Mouse (Mus musculus) embryo, embryonic 10.5 days (tissue): ENCODE results near the gene Spaca3.

Experiments
- DNase-seq: peaks from one replicate; pipeline ENCODE4 v3.0.0-alpha.2; 2015; ENCODE audit warnings: low spot score

The Spaca3 gene

DNA sequence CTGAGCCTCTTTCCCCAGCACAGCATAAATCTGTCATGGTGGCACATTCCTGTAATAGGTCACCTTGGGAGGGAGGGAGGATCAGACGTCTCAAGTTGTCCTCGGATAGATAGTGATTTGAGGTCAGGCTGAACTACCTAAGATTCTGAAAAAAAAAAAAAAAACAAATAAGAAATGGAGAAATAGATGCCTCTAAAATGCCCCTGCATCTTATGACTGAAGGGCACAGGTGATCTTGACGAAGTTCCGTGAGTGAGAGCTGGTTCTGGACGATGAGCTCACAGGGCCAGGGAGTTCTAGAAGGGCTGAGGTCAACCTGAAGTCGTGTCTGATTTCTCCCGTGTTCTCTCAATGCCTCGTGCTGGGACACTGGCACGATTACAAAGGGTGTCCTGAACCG, at the start of gene Spaca3:
Gene Spaca3 (plus strand): TSS at position 301 of the 400 bp plus-strand sequence.
- DNase-seq = no peak

- DNase-seq = peak; percentile 48
Observed at GRCm38 (mm10) chr11:80808551-80809070, 49.6 kb upstream of the Spaca3 start.

GRCm38 (mm10) chr11:80809666-80809992, 48.5 kb upstream of the Spaca3 start:
- DNase-seq = peak; percentile 60

DNA sequence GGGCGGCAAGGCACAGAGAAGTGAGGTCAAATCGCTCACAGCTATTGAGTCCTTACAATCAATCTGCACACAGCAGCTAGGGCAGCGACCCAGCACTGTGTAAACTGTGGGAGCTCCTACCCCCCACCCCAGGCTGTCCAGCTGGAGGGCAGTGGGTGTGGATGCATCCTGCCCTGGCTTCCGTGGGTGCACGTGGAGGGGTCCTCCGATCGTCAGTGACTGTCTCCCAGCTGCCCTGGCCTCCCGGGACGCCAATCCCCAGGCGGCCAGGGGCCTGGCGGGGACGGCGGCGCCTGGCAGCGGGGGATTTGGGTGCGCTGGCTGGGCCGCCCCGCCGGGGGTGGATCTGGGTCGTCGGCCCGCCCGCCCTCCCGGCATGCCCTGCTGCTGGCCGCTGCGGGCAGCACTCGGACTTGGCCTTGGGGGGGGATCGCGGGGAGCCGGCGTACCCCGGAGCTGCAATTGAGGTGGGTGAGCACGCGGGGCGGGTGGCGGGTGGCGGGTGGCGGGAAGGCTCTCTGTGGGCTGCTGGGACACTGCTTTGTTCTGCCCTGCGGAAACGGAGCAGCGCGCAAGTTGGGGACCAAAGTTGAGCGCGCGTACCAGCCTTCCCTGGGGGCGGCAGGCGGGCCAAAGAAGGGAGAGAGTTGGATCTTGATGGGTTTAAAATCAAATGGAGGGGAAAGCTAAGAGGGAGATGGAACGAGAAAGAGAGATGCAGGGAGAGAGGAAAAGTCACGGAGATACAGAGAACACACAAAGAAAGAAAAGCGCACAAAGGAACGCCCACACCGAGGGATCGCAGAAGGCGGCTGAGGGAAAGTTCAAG, 48.0 kb upstream of the Spaca3 start, which contains the start of gene Tmem98:
Gene Tmem98 (plus strand): TSS at position 183 of the 829 bp plus-strand sequence.
- DNase-seq = peak; percentile 65

DNA sequence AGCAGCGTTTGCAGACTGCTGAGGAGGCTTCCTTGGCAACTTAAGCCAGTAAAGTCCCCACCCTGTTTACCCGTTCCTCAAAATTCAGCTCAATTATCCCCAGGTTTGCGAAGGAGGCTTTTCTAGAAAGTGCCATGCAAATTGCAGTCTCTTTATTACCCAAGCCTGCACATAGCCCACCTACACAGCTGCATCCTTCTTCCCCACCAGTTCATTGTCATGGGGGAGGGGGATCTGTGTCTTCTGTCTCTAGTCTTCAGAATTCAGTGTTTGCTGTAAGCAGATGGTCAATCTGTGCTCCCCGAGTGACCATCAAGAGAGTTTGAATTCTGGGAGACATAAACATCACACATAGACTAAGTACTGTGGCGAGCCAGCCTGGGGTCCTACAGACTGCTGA, 47.0 kb upstream of the Spaca3 start:
- DNase-seq = peak; percentile 52

GRCm38 (mm10) chr11:80815354-80815753, 42.8 kb upstream of the Spaca3 start:
- no peak for DNase-seq

- DNase-seq = peak; percentile 94
Observed at GRCm38 (mm10) chr11:80818060-80818697, 40.0 kb upstream of the Spaca3 start.

DNA sequence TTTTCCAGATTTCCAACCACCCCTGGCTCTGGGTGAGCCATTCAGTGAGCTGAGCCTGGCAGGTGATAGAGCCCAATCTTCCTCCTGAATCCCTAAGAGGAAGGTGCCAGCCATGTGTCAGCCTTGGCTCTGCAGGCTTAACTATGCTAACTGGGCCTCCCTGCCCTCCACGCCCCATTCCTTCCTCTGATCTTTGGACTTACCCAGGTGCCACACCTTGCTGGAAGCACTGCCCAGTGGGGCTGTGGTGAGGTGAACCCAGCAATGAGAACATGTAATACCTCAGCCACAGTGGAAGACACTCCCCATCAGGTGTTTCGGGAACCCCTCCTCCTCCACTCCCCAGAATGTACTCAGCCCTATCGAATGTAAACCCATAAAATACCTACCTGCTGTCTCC, 38.1 kb upstream of the Spaca3 start:
- DNase-seq = no peak

DNA sequence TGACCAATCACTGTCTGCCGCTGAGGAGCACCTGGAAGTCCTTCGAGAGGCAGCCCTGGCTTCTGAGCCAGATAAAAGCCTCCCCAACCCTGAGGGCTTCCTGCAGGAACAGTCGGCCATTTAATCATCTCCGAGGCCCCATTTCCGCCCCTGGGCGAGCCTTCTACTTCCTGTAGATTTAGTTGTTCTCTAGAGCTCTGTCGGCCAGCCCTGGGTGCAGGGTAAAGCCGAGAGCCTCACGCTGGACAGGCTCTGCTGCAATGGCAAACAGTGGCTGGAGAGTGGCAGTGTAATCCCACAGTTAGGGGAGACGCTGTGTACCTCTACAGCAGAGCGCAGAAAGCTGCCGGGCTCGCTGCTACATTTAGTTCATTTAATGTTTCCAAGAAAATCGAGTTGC, 36.9 kb upstream of the Spaca3 start:
- DNase-seq = peak; percentile 36

GRCm38 (mm10) chr11:80821794-80822193, 36.4 kb upstream of the Spaca3 start:
- DNase-seq = peak; percentile 32

DNA sequence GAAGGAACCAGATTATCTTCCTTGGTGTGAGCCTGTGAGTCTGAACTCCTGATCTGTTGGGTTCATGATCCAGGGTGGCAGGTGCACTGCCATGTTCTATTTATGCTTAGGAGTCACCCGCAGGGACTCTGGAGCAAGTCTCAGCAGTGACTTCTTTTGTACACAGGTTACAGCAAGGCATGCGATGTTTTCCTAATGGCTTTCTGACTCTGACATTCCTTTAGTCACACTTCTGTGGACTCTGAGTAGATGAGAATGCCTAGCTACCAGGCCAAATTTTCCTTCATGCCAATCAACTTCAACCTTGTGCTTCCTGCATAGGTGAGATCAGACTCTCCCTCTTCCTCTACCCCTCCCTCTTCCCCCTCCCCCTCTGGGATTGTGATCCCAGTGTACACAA, 22.8 kb upstream of the Spaca3 start:
- no peak for DNase-seq

- DNase-seq = no peak
Observed at GRCm38 (mm10) chr11:80835841-80836240, 22.3 kb upstream of the Spaca3 start.

GRCm38 (mm10) chr11:80838724-80839123, 19.4 kb upstream of the Spaca3 start:
- DNase-seq = no peak

DNA sequence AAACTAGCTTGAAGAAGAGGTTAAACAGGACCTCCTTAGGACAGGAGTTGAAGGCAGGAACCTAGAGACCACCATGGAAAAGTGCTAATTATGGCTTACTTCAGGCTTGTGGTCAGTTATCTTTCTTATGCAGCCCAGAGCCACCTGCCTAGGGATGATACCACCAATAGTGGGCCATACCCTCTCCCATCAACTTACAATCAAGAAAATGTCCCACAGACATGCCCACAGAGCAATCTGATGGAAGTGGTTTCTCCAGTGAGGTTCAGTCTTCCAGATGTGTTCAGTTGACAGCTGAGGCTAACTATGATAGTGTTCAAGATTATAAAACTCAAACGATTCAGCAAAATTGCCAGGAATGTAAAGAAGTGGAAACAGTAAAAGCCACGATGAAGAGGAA, 14.7 kb upstream of the Spaca3 start:
- no peak for DNase-seq

- no peak for DNase-seq
Observed at GRCm38 (mm10) chr11:80845486-80845885, 12.7 kb upstream of the Spaca3 start.

DNA sequence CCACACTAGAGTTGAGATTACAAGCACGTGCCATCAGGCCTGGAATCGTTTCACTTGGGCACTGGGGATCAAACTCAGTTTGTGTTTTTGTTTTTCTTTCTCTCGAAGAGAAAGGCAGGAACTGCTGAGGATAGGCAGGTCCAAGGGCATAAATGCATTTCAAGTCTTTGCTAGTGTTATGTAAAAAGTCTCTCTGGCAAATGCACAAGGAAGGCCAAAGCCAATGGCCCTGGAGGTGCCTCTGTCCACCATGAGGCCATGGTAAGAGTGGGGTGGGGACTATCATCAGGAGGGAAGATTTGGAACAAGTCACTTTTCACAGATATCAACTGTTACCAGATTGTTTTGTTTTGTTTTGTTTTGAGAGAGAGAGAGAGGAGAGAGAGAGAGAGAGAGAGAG, 12.1 kb upstream of the Spaca3 start:
- DNase-seq = no peak

DNA sequence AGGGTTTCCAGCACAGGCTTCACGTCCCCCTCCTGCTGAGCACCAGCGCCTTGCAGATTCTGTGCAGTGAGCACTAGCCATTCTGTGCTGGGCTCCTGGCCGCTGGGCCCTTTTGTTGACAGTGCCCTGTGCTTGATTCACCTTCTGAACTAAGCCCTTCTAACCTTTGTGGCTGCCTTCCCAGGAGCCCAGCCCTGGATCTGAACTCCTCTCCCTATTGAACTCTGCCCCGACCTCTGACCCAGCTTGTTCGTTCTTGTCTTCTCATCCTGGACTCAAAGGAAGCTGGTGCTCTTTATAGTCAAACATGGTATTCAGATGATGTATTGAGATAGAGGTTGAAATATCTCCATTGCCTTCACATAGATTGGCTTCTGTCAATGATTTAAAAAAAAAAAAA, 10.0 kb upstream of the Spaca3 start:
- DNase-seq = peak; percentile 30

GRCm38 (mm10) chr11:80851859-80852258, 6.3 kb upstream of the Spaca3 start:
- peak; percentile 64 for DNase-seq

- no peak for DNase-seq
Observed at GRCm38 (mm10) chr11:80853014-80853413, 5.2 kb upstream of the Spaca3 start.

- no peak for DNase-seq
Observed at GRCm38 (mm10) chr11:80854430-80854829, 3.7 kb upstream of the Spaca3 start.

- DNase-seq = no peak
Observed at GRCm38 (mm10) chr11:80854908-80855307, 3.3 kb upstream of the Spaca3 start.

- no peak for DNase-seq
Observed at GRCm38 (mm10) chr11:80856827-80857226, 1.3 kb upstream of the Spaca3 start.

- no peak for DNase-seq
Observed at GRCm38 (mm10) chr11:80862941-80863340, 4.8 kb downstream of the Spaca3 start.
